Mouse (Mus musculus) stomach, postnatal 0 days (tissue): ENCODE data around the gene Usp44.

ENCODE experiments used
- CTCF ChIP-seq: IDR thresholded peaks from 2 replicates; pipeline ENCODE4 v1.5.1; 2016; ENCODE audit warnings: antibody characterized with exemption, low read depth, mild to moderate bottlenecking, moderate library complexity
- EP300 ChIP-seq: optimal IDR thresholded peaks from 2 replicates; pipeline ENCODE3; 2016; ENCODE audit warnings: antibody characterized with exemption

DNA sequence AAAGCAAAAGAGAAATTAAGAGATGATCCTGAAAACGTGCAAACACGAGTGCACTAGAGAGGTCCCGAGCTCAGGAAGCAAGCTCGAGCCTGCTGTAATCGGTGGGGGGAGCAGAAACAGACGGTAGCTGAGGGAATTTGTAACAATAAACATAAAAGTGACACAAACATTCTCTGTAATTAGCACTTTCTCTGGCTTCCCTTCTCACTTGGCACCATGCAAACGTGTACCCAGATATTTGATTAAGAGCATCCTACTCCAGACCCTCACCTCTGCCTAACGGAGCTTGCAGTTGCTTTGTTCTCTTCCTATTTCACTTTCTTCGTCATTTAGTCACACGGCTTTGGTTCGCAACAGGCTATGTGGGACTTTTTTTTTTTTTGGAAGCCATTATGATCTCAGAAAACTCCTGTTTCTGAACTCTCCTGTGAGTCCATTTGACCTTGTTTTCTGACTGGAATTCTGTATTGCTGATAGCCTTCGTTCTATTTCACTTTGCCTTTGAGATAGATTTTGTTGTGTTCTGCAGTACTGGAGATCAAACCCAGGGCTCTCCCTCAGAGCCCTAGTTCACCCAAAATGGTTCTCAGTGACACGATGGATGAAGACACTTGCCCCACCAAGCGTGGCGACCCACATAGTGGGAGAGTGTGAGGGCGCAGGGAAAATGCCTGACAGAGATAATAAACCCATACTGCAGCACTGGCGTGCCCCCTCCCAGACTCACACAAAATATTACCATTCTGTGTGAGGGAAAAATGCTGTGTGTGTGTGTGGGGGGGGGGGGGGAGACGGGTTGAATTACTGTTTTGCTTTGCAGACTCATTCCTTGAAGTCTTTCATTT, 597 bp downstream of the Usp44 start:
- TF ChIP-seq EP300: no peak
- no peak for TF ChIP-seq CTCF
